Mouse (Mus musculus) hindbrain, embryonic 10.5 days (tissue): ENCODE data around the gene Bach1. TPM values are rescaled to one million over a fixed set of nuclear protein-coding genes. Genes with fewer than 3 reads are reported as not detected.

Source experiments
- DNase-seq: peaks from one replicate; pipeline ENCODE4 v3.0.0-alpha.2; 2017; ENCODE audit warnings: low spot score
- H3K27ac ChIP-seq: fragments of 300-500 bp; sonication (generic); 2 replicates; pipeline ENCODE4 v1.5.1; 2016; ENCODE audit warnings: mild to moderate bottlenecking, moderate library complexity
- H3K27me3 ChIP-seq: fragments of 300-500 bp; sonication (generic); 2 replicates; pipeline ENCODE4 v1.6.1; 2016; ENCODE audit warnings: mild to moderate bottlenecking; ENCODE audit not compliant: poor library complexity, insufficient read depth, severe bottlenecking
- H3K36me3 ChIP-seq: fragments of 300-500 bp; sonication (generic); 2 replicates; pipeline ENCODE4 v1.6.1; 2016; ENCODE audit warnings: mild to moderate bottlenecking, moderate library complexity
- H3K4me1 ChIP-seq: fragments of 300-500 bp; sonication (generic); replicated peaks from 2 replicates; pipeline ENCODE4 v1.6.1; 2016; ENCODE audit warnings: mild to moderate bottlenecking
- H3K4me3 ChIP-seq: fragments of 300-500 bp; sonication (generic); 2 replicates; pipeline ENCODE4 v1.5.1; 2016; ENCODE audit warnings: mild to moderate bottlenecking, moderate library complexity
- H3K9me3 ChIP-seq: fragments of 300-500 bp; sonication (generic); 2 replicates; pipeline ENCODE4 v1.6.1; 2016; ENCODE audit warnings: mild to moderate bottlenecking, moderate library complexity
- WGBS: fragments of 180-500 bp; shearing (Covaris S2); methylation state at CpG from one replicate; pipeline ENCODE4 v1.1.7; 2016; 5-methylcytosine and 5-hydroxymethylcytosine counted together
- polyA plus RNA-seq: library from polyadenylated mRNA; unstranded; fragments of >200 nt; fragmentation: Nextera tagmentation; extraction: Ambion mirVana; gene quantifications from 2 replicates; pipeline ENCODE4 v1.2.1, GENCODE M21; 2016

Bach1 gene
- polyA plus RNA-seq, 1 experiment from 2014 or later, result 19.3 TPM

DNA sequence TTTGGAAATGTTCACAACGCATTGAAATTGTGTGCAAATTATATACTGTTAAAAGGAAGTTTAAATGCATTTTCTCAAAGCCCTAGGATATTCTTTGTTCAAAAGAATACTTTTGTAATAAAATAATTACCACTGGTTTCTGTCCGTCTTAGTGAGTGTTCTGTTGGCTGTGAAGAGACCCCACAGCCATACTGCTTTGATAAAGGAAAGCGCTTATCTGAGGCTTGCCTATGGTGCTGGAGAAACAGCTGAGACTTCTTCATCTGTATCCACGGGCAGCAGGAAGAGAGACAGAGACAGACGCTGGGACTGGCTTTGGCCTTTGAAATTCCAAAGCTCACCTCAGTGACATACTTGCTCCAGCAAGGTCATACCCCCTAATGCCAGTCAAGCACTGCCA is 5.5 kb downstream of the Bach1 start:
- WGBS, result 59% methylated on average over 5 of the region's 5 CpGs

DNA sequence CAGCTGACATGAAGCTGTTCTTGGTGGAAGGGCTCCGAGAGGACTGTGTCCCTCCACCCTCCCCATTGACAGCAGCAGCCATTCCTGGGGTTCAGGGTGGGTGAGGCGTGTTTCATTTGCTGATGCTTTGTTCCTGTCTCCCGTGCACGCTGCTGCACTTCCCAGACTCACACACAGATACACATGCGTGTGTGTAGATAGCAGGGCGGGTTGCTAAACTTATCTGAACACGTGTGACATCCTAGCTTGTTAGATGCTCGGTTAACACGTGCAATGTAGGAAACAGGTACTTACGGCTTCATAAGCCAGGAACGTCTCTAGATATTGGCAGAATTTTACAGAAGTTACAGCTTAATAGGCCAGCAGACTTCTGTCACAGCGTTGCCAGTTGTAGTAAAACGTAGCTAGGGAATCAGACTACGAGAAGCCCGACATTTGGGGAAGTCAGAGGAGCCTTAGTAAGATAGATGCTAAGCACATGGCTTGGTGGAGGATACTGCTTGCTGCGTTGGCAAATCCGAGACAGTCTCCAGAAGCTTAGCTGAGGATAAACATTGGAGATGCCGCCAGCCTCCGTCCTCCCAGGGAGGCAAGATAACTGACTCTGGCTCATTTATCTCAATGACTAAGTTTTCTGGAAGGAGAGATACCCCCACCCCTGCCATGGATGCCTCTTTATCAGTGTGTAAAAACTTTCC is 7.3 kb downstream of the Bach1 start:
- DNase-seq, result no peak
- Histone ChIP-seq H3K27ac (no peak overlapping the region), H3K4me3 (no peak overlapping the region), H3K4me1 (peaks cover 66% of the 10 kb centered on the region), H3K27me3 (no peaks in the 10 kb centered on the region), H3K36me3 (no peaks in the 10 kb centered on the region), H3K9me3 (no peaks in the 10 kb centered on the region)
- 72% methylated on average over 19 of the region's 19 CpGs for WGBS

More for the DNA sequence above, 5.5 kb downstream of the Bach1 start:
- no peak for DNase-seq
- H3K27me3 ChIP-seq, result no peaks in the 10 kb centered on the region
- H3K4me3 ChIP-seq, result no peak overlapping the region
- H3K9me3 ChIP-seq, result no peaks in the 10 kb centered on the region
- no peak overlapping the region for H3K27ac ChIP-seq
- peaks cover 69% of the 10 kb centered on the region for H3K4me1 ChIP-seq
- no peaks in the 10 kb centered on the region for H3K36me3 ChIP-seq

DNA sequence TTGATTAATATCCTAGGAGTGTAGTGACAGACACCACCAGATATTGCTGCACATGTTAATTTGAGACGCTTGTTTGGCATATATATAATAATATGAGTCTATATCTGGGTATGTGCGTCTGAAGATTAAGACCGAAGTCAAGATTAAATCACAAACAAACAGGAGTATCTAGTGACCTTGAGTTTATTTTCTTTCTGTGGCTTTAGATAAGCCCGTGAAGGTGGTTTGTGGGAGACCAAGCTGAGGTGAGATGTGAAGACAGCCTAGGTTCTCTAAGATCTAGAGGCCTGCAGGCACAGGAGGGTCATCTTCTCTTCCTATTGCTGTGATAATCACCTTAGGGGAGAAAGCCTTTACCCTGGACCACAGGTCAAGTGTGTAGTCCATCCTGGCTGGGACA is 8.6 kb downstream of the Bach1 start:
- Histone ChIP-seq H3K9me3 (no peaks in the 10 kb centered on the region), H3K36me3 (no peaks in the 10 kb centered on the region), H3K4me3 (no peak overlapping the region), H3K27ac (no peak overlapping the region), H3K27me3 (no peaks in the 10 kb centered on the region), H3K4me1 (peaks cover 63% of the 10 kb centered on the region)
- DNase-seq, result no peak
- 86% methylated on average over 4 of the region's 4 CpGs for WGBS

DNA sequence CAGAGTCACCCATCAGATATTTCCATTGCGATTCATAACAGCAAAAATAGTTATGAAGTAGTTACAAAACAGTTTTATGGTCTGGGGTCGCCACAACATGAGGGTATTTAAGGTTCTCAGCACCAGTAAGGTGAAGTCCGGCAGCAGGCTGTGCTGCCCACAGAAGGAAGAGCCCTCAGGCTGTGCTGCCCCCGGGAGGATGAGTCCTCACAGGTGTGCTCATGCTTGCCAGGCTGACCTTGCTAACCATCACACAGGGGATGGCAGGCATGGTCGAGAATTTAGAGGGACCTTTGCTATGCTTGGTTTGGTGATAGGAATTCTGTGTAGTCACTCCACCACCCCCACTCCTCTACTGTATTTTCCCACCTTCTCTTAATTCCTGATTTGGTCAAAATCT is 9.8 kb downstream of the Bach1 start:
- DNase-seq, result no peak
- Histone ChIP-seq H3K27ac (no peak overlapping the region), H3K4me1 (peaks cover 62% of the 10 kb centered on the region), H3K9me3 (no peaks in the 10 kb centered on the region), H3K27me3 (no peaks in the 10 kb centered on the region), H3K4me3 (no peak overlapping the region), H3K36me3 (no peaks in the 10 kb centered on the region)
- WGBS, result 82% methylated on average over 5 of the region's 5 CpGs

DNA sequence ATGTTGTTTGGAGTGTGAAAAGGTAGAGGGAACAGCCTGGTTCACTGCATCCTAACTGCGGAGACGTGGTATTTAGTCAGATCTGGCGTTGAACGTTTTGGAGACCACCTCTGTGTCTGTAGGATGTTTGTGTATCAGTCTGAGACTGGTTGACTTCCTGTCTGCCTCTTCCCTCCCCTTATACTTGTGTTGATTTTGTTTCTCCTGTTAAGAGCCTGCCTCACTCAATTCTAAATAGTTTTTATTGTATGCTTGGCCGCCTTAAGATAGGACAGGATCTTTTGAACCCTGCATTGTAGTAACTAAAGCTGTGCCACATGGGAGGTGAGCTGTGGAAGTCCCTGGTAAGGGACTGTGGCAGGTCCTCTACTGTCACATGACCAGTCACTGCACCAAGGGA is 10.4 kb downstream of the Bach1 start:
- Histone ChIP-seq H3K4me3 (no peak overlapping the region), H3K36me3 (no peaks in the 10 kb centered on the region), H3K4me1 (peaks cover 60% of the 10 kb centered on the region), H3K27ac (no peak overlapping the region), H3K9me3 (no peaks in the 10 kb centered on the region), H3K27me3 (no peaks in the 10 kb centered on the region)
- DNase-seq, result no peak
- 77% methylated on average over 5 of the region's 5 CpGs for WGBS

DNA sequence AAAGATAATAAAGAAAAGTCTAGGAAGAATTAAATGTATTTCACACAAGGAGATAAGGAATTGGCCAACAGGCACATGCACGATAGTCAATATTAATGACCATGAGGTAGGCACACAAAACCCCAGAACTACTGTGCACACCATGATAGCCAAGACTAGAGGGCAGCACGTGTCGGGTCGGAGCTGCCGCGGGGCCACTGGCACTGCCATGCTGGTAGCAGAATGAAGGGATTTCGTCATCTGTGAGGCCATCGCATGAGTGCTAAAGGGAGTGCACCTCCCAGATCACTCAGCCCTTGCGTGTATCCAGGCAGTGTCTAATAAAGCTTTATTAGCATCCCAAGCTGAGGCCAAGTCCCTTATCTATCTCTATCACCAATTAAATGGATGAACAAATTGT is 11.2 kb downstream of the Bach1 start:
- no peak overlapping the region for H3K27ac ChIP-seq
- no peaks in the 10 kb centered on the region for H3K27me3 ChIP-seq
- H3K36me3 ChIP-seq, result no peaks in the 10 kb centered on the region
- WGBS, result 92% methylated on average over 9 of the region's 9 CpGs
- H3K4me3 ChIP-seq, result no peak overlapping the region
- peaks cover 52% of the 10 kb centered on the region for H3K4me1 ChIP-seq
- DNase-seq, result no peak
- no peaks in the 10 kb centered on the region for H3K9me3 ChIP-seq

DNA sequence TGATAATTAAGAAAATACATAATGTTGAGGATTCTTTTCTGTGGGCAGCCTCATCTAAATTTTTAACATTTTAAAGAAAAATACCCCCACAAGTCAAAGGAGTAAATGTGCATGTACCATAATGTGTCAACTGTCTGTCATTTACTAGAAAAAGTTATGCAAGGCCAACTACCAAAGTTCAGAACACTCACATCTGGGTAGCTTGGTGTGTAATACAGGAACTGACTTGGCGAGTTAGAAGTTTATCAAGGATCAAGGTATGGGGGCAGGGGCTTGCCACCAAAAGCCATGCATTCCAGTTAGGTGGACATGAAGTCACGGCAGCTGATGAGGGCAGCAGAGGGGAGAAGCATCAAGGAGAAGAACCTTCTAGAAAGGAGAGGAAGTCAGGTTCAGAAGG is 13.2 kb downstream of the Bach1 start:
- H3K4me3 ChIP-seq, result no peak overlapping the region
- H3K27ac ChIP-seq, result no peak overlapping the region
- H3K36me3 ChIP-seq, result peaks cover 16% of the 10 kb centered on the region
- 93% methylated on average over 2 of the region's 2 CpGs for WGBS
- H3K9me3 ChIP-seq, result no peaks in the 10 kb centered on the region
- peaks cover 45% of the 10 kb centered on the region for H3K4me1 ChIP-seq
- DNase-seq, result no peak
- H3K27me3 ChIP-seq, result no peaks in the 10 kb centered on the region

DNA sequence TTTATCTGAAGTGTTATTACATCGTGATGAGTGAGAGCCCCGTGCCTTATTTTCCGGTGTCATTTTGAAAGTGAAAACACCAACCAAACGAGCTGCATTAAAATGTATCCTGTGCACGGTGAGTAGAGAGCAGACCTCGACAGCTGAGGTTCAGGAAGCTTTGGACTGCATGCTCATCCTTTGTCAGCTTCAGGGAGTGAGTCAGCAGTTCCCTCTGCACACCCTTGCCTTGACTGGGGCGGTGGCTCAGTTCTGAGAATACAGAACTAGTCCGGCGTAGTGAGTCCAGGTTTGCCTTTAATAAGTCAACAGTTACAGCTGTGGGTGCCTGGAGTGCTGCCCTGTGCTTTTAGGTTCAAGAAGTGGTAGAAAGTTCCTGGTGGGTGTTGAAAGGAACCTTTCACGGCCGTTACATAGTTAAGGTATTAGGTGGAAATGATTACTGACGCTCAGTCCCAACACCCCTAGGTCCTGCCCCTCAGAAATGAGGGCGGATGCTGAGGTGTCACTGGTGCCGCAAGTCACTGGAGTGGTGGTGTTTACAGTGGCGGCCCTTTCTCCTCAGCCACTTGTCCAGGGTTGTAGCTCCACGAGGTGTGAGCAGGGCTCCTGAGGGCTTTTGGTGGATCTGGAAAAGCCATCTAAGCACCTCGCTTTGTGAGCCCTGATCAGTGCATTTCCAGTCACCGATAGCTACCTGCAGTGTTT is 14.4 kb downstream of the Bach1 start:
- DNase-seq, result no peak
- Histone ChIP-seq H3K36me3 (peaks cover 18% of the 10 kb centered on the region), H3K4me3 (no peak overlapping the region), H3K27me3 (no peaks in the 10 kb centered on the region), H3K4me1 (peaks cover 37% of the 10 kb centered on the region), H3K27ac (no peak overlapping the region), H3K9me3 (no peaks in the 10 kb centered on the region)
- WGBS, result 85% methylated on average over 18 of the region's 18 CpGs

DNA sequence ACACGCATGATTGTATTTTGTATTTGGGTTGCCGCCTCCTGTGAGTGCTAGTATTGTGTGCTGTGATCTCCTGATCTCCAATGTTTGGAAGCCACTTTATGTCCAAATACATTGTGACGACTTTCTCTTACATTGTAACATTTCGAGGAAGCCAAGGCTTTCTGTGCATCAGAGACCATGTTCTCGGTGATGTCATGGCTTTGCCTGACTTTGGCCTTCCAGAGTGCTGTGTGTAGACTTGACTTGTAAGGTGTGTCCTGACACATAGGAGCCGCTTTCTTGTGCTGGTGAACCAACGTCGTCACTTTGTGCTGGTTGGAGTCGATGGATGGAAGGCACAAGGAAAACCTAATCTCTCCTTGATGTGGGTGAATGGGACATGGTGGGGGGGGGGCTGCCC is 15.8 kb downstream of the Bach1 start:
- Histone ChIP-seq H3K4me1 (peaks cover 26% of the 10 kb centered on the region), H3K4me3 (no peak overlapping the region), H3K36me3 (peaks cover 31% of the 10 kb centered on the region), H3K27ac (no peak overlapping the region), H3K27me3 (no peaks in the 10 kb centered on the region), H3K9me3 (no peaks in the 10 kb centered on the region)
- no peak for DNase-seq
- 94% methylated on average over 9 of the region's 9 CpGs for WGBS

DNA sequence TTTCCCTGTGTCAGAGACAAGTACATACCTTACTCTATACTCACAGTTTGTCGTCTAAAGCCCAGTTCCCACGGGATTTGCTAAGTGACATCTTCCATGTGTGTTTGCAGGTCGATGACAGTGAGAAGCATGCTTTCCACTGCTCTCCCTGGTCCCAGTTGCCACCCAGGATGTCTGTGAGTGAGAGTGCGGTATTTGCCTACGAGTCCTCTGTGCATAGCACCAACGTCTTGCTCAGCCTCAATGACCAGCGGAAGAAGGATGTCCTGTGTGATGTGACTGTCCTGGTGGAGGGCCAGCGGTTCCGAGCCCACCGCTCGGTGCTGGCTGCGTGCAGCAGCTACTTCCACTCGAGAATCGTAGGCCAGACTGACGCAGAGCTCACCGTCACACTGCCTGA is 16.5 kb downstream of the Bach1 start:
- Histone ChIP-seq H3K4me1 (peaks cover 26% of the 10 kb centered on the region), H3K4me3 (no peak overlapping the region), H3K27me3 (no peaks in the 10 kb centered on the region), H3K36me3 (peaks cover 38% of the 10 kb centered on the region), H3K9me3 (no peaks in the 10 kb centered on the region), H3K27ac (no peak overlapping the region)
- WGBS, result 92% methylated on average over 16 of the region's 16 CpGs
- DNase-seq, result no peak

DNA sequence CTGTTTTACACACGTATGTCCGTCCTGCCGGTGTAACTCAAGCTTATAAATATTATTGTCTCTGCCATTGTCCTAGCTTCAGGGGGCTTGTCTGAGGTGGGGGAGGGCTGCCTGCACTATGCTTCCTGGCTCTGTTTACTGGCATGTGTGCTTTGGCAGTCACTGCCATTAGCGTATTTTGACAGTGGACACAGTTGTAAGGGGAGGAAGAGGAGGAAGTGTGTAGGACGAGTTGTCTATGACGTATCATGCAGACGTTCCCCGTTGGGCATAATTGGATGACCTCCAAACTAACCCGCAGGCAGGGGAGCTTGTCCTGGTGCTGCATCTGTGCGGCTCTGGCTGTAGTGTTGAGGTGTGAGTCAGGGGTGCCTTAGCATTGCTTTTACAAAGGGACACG is 17.5 kb downstream of the Bach1 start:
- 74% methylated on average over 11 of the region's 11 CpGs for WGBS
- 0 out of 2 replicates have a peak, but pooled peaks cover 21% of the 10 kb centered on the region for H3K4me1 ChIP-seq
- no peak overlapping the region for H3K27ac ChIP-seq
- no peak overlapping the region for H3K4me3 ChIP-seq
- no peak for DNase-seq
- peaks cover 46% of the 10 kb centered on the region for H3K36me3 ChIP-seq
- no peaks in the 10 kb centered on the region for H3K9me3 ChIP-seq
- no peaks in the 10 kb centered on the region for H3K27me3 ChIP-seq

DNA sequence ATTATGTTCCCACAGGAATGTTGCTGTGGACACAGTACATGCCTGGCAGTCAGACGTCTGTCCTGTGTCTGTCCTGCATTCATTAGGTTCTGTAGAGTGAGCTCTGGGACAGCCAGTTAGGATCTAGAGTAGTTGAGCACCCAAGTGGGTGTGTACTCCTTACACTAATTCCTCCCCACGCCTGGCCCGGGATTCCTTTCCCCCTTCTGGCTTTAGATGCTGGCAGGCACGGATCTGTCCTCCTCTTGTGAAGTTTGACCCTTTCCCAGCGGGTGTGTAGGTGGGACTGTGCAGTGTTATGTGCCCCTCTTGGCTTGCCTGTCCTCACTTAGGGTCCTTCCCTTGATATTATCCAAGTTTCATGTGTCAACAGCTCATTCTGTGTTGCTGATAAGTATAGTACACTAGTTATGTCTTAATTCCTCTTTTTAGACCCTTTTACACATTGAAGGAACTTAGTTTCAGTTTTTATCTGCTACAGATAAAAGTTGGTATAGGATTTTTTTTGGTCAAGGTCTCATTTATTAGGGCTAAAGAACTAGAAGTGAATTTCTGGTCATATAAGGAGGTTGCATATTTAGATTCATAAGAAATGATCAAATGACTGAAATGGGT is 18.4 kb downstream of the Bach1 start:
- Histone ChIP-seq H3K36me3 (peaks cover 52% of the 10 kb centered on the region), H3K9me3 (no peaks in the 10 kb centered on the region), H3K4me3 (no peak overlapping the region), H3K4me1 (0 out of 2 replicates have a peak, but pooled peaks cover 21% of the 10 kb centered on the region), H3K27me3 (no peaks in the 10 kb centered on the region), H3K27ac (no peak overlapping the region)
- DNase-seq, result no peak
- 70% methylated on average over 5 of the region's 5 CpGs for WGBS

DNA sequence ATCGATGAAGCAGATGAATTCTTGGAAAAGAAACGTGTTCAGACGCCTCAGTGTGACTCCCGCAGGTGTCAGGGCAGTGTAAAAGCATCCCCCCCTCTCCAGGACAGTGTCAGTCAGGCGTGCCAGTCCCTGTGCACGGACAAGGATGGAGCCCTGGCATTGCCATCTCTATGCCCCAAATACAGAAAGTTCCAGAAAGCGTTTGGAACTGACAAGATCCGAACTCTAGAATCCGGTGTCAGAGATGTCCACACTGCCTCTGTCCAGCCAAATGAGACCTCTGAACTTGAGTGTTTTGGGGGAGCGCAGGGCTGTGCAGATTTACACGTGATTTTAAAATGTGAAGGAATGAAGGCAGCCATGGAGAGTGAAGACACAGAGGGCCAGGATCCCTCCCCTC is 20.3 kb downstream of the Bach1 start:
- Histone ChIP-seq H3K4me3 (no peak overlapping the region), H3K27ac (no peak overlapping the region), H3K9me3 (no peaks in the 10 kb centered on the region), H3K4me1 (0 out of 2 replicates have a peak, but pooled peaks cover 11% of the 10 kb centered on the region), H3K27me3 (no peaks in the 10 kb centered on the region), H3K36me3 (peaks cover 71% of the 10 kb centered on the region)
- no peak for DNase-seq
- 95% methylated on average over 11 of the region's 11 CpGs for WGBS
